Mouse (Mus musculus) MEL (cell line): ENCODE measurements at regions not wholly inside any gene's neighbourhood (a gene's known extent, or its start where the extent isn't known, plus 50 kb on each side); places are given as distances from the start of the nearest gene placed in this dataset.

Source experiments
- DNase-seq: peaks from one replicate; pipeline ENCODE4 v3.0.0; 2011; ENCODE audit warnings: low read depth, low spot score
- H3K27ac ChIP-seq: 2 replicates; pipeline ENCODE4 v1.5.1; 2012; ENCODE audit warnings: low read depth, mild to moderate bottlenecking, control low read depth, low read length, moderate library complexity; ENCODE audit not compliant: control insufficient read depth
- H3K27me3 ChIP-seq, 2 experiments: fragments of 150-350 bp in 1 of 2; sonication (generic) in 1 of 2; 2 replicates each; pipeline ENCODE4 v1.6.1; 2012; ENCODE audit warnings: low read length in 2 of 2, mild to moderate bottlenecking in 2 of 2, improper control_type of control experiment in 1 of 2, moderate library complexity in 1 of 2; ENCODE audit not compliant: insufficient read depth in 2 of 2, control insufficient read depth in 1 of 2
- H3K36me3 ChIP-seq, 2 experiments: 2 replicates each; pipeline ENCODE4 v1.6.1; 2012 to 2014; ENCODE audit warnings: low read length in 2 of 2, improper control_type of control experiment in 1 of 2, inconsistent platforms in 1 of 2, mild to moderate bottlenecking in 1 of 2; ENCODE audit not compliant: insufficient read depth in 2 of 2, control insufficient read depth in 1 of 2
- H3K4me1 ChIP-seq, 2 experiments: fragments of 150-350 bp in 1 of 2; sonication (generic) in 1 of 2; 2 replicates each; pipeline ENCODE4 v1.6.1; 2012; ENCODE audit warnings: low read length in 2 of 2, improper control_type of control experiment in 1 of 2, mild to moderate bottlenecking in 1 of 2; ENCODE audit not compliant: insufficient read depth in 2 of 2, control insufficient read depth in 1 of 2
- H3K4me3 ChIP-seq, 2 experiments: fragments of 150-350 bp in 1 of 2; sonication (generic) in 1 of 2; 2 replicates each; pipeline ENCODE4 v1.5.1; 2012; ENCODE audit warnings: low read depth in 2 of 2, low read length in 2 of 2, mild to moderate bottlenecking in 2 of 2, moderate library complexity in 2 of 2, control low read depth in 1 of 2, improper control_type of control experiment in 1 of 2; ENCODE audit not compliant: control insufficient read depth in 1 of 2, insufficient read depth in 1 of 2
- H3K79me2 ChIP-seq: 2 replicates; pipeline ENCODE4 v1.6.1; 2012; ENCODE audit warnings: mild to moderate bottlenecking, low read length, moderate library complexity; ENCODE audit not compliant: control insufficient read depth, poor library complexity, insufficient read depth
- H3K9ac ChIP-seq: 2 replicates; pipeline ENCODE4 v1.6.1; 2012; ENCODE audit warnings: low read depth, mild to moderate bottlenecking, control low read depth, low read length, moderate library complexity; ENCODE audit not compliant: control insufficient read depth, poor library complexity, severe bottlenecking
- H3K9me3 ChIP-seq: fragments of 150-350 bp; sonication (generic); replicated peaks from 2 replicates; pipeline ENCODE4 v1.6.1; 2012; ENCODE audit warnings: mild to moderate bottlenecking, low read length, improper control_type of control experiment, moderate library complexity; ENCODE audit not compliant: insufficient read depth
- BHLHE40 ChIP-seq: IDR thresholded peaks from 2 replicates; pipeline ENCODE4 v1.6.1; 2012; ENCODE audit warnings: low read depth, mild to moderate bottlenecking, inconsistent platforms, low read length, improper control_type of control experiment, borderline replicate concordance
- CHD2 ChIP-seq: IDR thresholded peaks from 2 replicates; pipeline ENCODE4 v1.6.1; 2011; ENCODE audit warnings: low read length, improper control_type of control experiment
- CTCF ChIP-seq, 3 experiments: IDR thresholded peaks in 2 of 3; conservative IDR thresholded peaks in 1 of 3; 2 replicates each; pipeline ENCODE4 v1.5.1; 2011 to 2012; ENCODE audit warnings: low read length in 3 of 3, low read depth in 2 of 3, mild to moderate bottlenecking in 2 of 3, improper control_type of control experiment in 1 of 3, inconsistent platforms in 1 of 3, mixed read lengths in 1 of 3, moderate library complexity in 1 of 3; ENCODE audit not compliant: control insufficient read depth in 1 of 3, insufficient read depth in 1 of 3, poor library complexity in 1 of 3, severe bottlenecking in 1 of 3
- E2F4 ChIP-seq: IDR thresholded peaks from 2 replicates; pipeline ENCODE4 v1.6.1; 2011; ENCODE audit warnings: low read depth, low read length, improper control_type of control experiment, borderline replicate concordance
- EP300 ChIP-seq, 2 experiments: IDR thresholded peaks; 2 replicates each; pipeline ENCODE4 v1.6.1; 2011; ENCODE audit warnings: improper control_type of control experiment in 2 of 2, low read length in 2 of 2, low read depth in 1 of 2, mild to moderate bottlenecking in 1 of 2
- ETS1 ChIP-seq: IDR thresholded peaks from 2 replicates; pipeline ENCODE4 v1.6.1; 2012; ENCODE audit warnings: low read depth, mild to moderate bottlenecking, inconsistent platforms, low read length, improper control_type of control experiment, moderate library complexity
- GABPA ChIP-seq: IDR thresholded peaks from 2 replicates; pipeline ENCODE4 v1.6.1; 2012; ENCODE audit warnings: low read depth, mild to moderate bottlenecking, inconsistent platforms, low read length, improper control_type of control experiment, moderate library complexity
- HCFC1 ChIP-seq: IDR thresholded peaks from 2 replicates; pipeline ENCODE4 v1.6.1; 2012; ENCODE audit warnings: low read depth, mild to moderate bottlenecking, inconsistent platforms, low read length, improper control_type of control experiment, moderate library complexity
- JUND ChIP-seq: IDR thresholded peaks from 2 replicates; pipeline ENCODE4 v1.6.1; 2011; ENCODE audit warnings: low read depth, mild to moderate bottlenecking, improper control_type of control experiment, low read length
- KAT2A ChIP-seq: conservative IDR thresholded peaks from 2 replicates; pipeline ENCODE4 v1.6.1; 2012; ENCODE audit warnings: low read depth, low read length, improper control_type of control experiment, inconsistent platforms
- MEF2A ChIP-seq: IDR thresholded peaks from 2 replicates; pipeline ENCODE4 v1.6.1; 2014; ENCODE audit warnings: low read depth, mild to moderate bottlenecking, inconsistent platforms, low read length, improper control_type of control experiment; ENCODE audit not compliant: poor library complexity, insufficient replicate concordance, severe bottlenecking; ENCODE audit errors: extremely low read depth
- MXI1 ChIP-seq: IDR thresholded peaks from 2 replicates; pipeline ENCODE4 v1.6.1; 2011; ENCODE audit warnings: mild to moderate bottlenecking, low read depth, low read length, improper control_type of control experiment
- MYB ChIP-seq: IDR thresholded peaks from 2 replicates; pipeline ENCODE4 v1.6.1; 2011; ENCODE audit warnings: mild to moderate bottlenecking, low read depth, low read length, improper control_type of control experiment
- NELFE ChIP-seq: IDR thresholded peaks from 2 replicates; pipeline ENCODE4 v1.6.1; 2011; ENCODE audit warnings: low read depth, low read length, improper control_type of control experiment
- POLR2A ChIP-seq, 2 experiments: IDR thresholded peaks; 2 replicates each; pipeline ENCODE4 v1.6.1; 2011 to 2012; ENCODE audit warnings: low read length in 2 of 2, mild to moderate bottlenecking in 2 of 2, control low read depth in 1 of 2, improper control_type of control experiment in 1 of 2, low read depth in 1 of 2, moderate library complexity in 1 of 2; ENCODE audit not compliant: control insufficient read depth in 1 of 2, insufficient read depth in 1 of 2, poor library complexity in 1 of 2
- POLR2AphosphoS2 ChIP-seq: IDR thresholded peaks from 2 replicates; pipeline ENCODE4 v1.6.1; 2011; ENCODE audit warnings: low read length, improper control_type of control experiment
- POLR2AphosphoS5 ChIP-seq: IDR thresholded peaks from 2 replicates; pipeline ENCODE4 v1.6.1; 2012; ENCODE audit warnings: low read depth, borderline replicate concordance, mild to moderate bottlenecking, inconsistent platforms, low read length, moderate library complexity, mixed read lengths
- SIN3A ChIP-seq: IDR thresholded peaks from 2 replicates; pipeline ENCODE4 v1.6.1; 2012; ENCODE audit warnings: low read length, improper control_type of control experiment, inconsistent platforms
- TAL1 ChIP-seq: IDR thresholded peaks from 2 replicates; pipeline ENCODE4 v1.6.1; 2012; ENCODE audit warnings: mild to moderate bottlenecking, inconsistent platforms, low read length, moderate library complexity, mixed read lengths
- TCF12 ChIP-seq: IDR thresholded peaks from 2 replicates; pipeline ENCODE4 v1.6.1; 2014; ENCODE audit warnings: low read depth, mild to moderate bottlenecking, inconsistent platforms, low read length, improper control_type of control experiment, moderate library complexity
- UBTF ChIP-seq: IDR thresholded peaks from 2 replicates; pipeline ENCODE4 v1.6.1; 2012; ENCODE audit warnings: low read depth, mild to moderate bottlenecking, inconsistent platforms, low read length, improper control_type of control experiment, moderate library complexity, borderline replicate concordance; ENCODE audit not compliant: insufficient read depth
- USF2 ChIP-seq, 2 experiments: IDR thresholded peaks; 2 replicates each; pipeline ENCODE4 v1.6.1; 2011 to 2012; ENCODE audit warnings: improper control_type of control experiment in 2 of 2, low read length in 2 of 2, borderline replicate concordance in 1 of 2, inconsistent platforms in 1 of 2, low read depth in 1 of 2, mild to moderate bottlenecking in 1 of 2; ENCODE audit not compliant: insufficient read depth in 1 of 2
- ZC3H11A ChIP-seq: IDR thresholded peaks from 2 replicates; pipeline ENCODE4 v1.6.1; 2012; ENCODE audit warnings: low read depth, mild to moderate bottlenecking, inconsistent platforms, low read length, improper control_type of control experiment
- ZMIZ1 ChIP-seq: IDR thresholded peaks from 2 replicates; pipeline ENCODE4 v1.6.1; 2012; ENCODE audit warnings: low read depth, mild to moderate bottlenecking, inconsistent platforms, low read length, improper control_type of control experiment, moderate library complexity
- ZNF384 ChIP-seq: IDR thresholded peaks from 2 replicates; pipeline ENCODE4 v1.6.1; 2012; ENCODE audit warnings: low read depth, mild to moderate bottlenecking, inconsistent platforms, low read length, improper control_type of control experiment

DNA sequence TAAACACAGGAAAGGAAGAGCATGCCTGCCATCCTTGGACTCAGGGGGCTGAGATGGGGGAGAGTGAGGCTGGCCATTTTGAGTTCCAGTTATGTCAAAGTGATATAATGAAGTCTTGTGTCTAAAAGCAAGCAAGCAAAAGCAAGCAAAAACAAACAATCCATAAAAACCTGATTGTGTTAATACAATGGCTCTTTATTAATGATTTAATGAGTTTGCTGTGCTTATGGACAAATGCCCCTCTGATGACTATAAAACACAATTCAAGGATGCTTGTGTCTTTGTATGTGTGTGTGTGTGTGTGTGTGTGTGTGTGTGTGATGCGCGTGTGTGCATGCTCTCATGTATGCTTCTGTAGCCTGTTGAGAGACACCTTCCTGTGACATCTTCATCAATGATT is 1114.3 kb upstream of the Gje1 start:
- H3K36me3 ChIP-seq: no peaks in the 10 kb centered on the region
- no peaks in the 10 kb centered on the region for H3K79me2 ChIP-seq
- TF ChIP-seq POLR2AphosphoS2 (no peak), NELFE (no peak), CTCF (IDR thresholded peaks at IDR 0.05 in 2 of 3, conservative IDR thresholded peaks at IDR 0.05 in 1 of 3; ENCODE audit: control insufficient read depth in 1 of 3, insufficient read depth in 1 of 3, low read depth in 2 of 3, low read length in 3 of 3, poor library complexity in 1 of 3, severe bottlenecking in 1 of 3) (no peak), TAL1 (no peak), ETS1 (no peak), SIN3A (no peak), KAT2A (no peak), ZC3H11A (no peak), JUND (no peak), USF2 (IDR thresholded peaks at IDR 0.05; ENCODE audit: borderline replicate concordance in 1 of 2, insufficient read depth in 1 of 2, low read depth in 1 of 2, low read length in 2 of 2) (no peak), UBTF (no peak), MXI1 (no peak), CHD2 (no peak), ZNF384 (no peak), POLR2A (IDR thresholded peaks at IDR 0.05; ENCODE audit: control insufficient read depth in 1 of 2, insufficient read depth in 1 of 2, low read depth in 1 of 2, low read length in 2 of 2, poor library complexity in 1 of 2) (no peak), ZMIZ1 (no peak), MYB (no peak)
- no peaks in the 10 kb centered on the region for H3K4me1 ChIP-seq
- no peak overlapping the region for H3K27ac ChIP-seq
- DNase-seq: no peak
- no peak overlapping the region for H3K9ac ChIP-seq
- H3K4me3 ChIP-seq: no peak overlapping the region
- no peaks in the 10 kb centered on the region for H3K9me3 ChIP-seq
- H3K27me3 ChIP-seq: no peaks in the 10 kb centered on the region

DNA sequence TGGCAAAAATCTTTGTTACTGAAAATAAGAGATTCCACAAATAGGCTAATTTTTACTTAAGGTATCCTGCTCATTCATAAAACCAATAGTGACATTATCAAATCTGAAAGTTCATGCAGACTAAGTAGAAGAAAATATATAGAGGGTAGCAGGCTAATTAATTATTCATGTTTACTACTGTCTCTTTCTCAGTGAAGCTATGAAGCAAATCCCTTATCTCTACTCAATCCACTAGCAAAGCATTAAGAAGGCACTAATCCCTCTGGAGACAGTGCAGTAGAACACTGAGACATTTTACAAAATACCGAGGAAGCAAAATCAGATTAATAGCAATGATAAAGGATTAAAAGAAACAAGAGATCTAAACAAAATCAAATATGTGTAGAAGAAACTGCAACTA is 1107.4 kb upstream of the Gje1 start:
- Histone ChIP-seq H3K79me2 (no peaks in the 10 kb centered on the region), H3K27ac (no peak overlapping the region), H3K4me1 (no peaks in the 10 kb centered on the region), H3K4me3 (no peak overlapping the region), H3K27me3 (no peaks in the 10 kb centered on the region), H3K36me3 (no peaks in the 10 kb centered on the region), H3K9me3 (no peaks in the 10 kb centered on the region), H3K9ac (no peak overlapping the region)
- TF ChIP-seq ETS1: no peak
- no peak for TF ChIP-seq TCF12
- TF ChIP-seq BHLHE40: no peak
- TF ChIP-seq NELFE: no peak
- no peak for TF ChIP-seq POLR2AphosphoS5
- no peak for TF ChIP-seq KAT2A
- no peak for TF ChIP-seq HCFC1
- TF ChIP-seq E2F4: no peak
- no peak for TF ChIP-seq GABPA
- TF ChIP-seq MEF2A: no peak
- no peak for TF ChIP-seq CHD2
- TF ChIP-seq EP300 (IDR thresholded peaks at IDR 0.05; ENCODE audit: low read depth in 1 of 2, low read length in 2 of 2): no peak
- no peak for TF ChIP-seq MXI1
- no peak for TF ChIP-seq ZMIZ1
- DNase-seq: no peak
